Mouse (Mus musculus) left cerebral cortex, adult 18-20 months (tissue): ENCODE measurements at regions not wholly inside any gene's neighbourhood (a gene's known extent, or its start where the extent isn't known, plus 50 kb on each side); places are given as distances from the start of the nearest gene placed in this dataset.

Experiments used
- DNase-seq, 2 experiments: peaks; one replicate each; pipeline ENCODE4 v3.0.0; 2021 to 2022; ENCODE audit warnings: low spot score in 2 of 2, mixed read lengths in 1 of 2

DNA sequence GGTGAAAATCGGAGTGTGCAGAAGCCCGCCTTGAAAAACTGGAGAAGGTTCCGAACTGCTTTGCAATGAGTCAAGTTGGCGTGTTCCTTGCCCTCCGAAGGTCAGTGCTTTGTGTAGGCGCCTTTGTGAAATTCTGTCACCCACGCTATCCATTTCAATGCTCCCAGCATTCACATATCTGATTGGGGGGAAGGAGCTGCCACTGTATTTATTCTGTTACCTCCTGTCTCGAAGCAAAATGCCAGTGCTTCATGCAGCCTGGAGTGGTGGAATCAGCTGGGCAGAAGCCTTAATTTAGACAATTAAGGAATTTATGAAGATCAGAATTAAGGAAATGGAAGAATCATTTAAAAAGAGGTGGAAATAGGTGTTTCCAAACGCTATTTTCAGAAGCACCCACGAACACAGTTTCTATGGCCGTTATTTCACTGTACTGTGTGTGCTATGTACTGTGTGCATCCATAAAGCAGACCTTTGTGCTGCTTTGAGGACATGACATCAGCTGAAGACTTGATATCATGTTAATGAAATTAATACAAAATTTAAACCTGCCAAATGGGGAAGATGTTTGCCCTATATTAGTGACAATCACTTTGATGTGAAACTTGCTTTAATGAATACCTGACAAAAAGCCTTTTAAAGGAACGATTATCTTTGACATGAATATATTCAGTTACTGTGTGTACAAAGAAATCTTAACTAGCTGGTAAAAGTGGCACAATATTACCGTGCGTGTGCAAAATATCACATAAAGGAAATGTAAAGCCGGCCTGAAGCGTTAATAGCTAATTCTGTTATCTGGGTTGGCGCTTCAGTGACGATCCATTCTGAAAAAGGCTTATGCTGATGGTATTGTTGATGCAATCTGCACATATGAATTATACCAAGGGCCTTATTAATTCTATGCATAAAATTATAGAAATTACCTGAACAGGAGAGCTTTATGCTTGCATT lies 72.9 kb upstream of the Gls start:
- DNase-seq = no peak

DNA sequence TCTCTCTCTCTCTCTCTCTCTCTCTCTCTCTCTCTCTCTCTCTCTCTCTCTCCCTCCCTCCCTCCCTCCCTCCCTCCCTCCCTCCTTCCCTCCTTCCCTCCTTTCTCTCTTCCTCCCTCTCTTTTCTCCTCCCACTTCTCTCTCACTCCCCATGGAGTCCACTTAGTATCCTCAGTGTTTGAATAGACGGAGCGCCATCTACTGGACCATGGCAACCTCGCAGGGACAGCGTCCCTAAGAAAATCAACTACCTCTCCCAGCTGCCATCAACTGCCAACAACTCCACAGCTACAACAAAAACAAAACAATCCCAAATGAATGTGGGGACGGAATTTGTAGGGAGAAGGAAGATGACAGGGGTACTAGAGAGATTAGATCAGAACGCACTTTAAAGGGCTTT lies 69.5 kb upstream of the Gls start:
- peak; percentile 77 to 78 for DNase-seq

DNA sequence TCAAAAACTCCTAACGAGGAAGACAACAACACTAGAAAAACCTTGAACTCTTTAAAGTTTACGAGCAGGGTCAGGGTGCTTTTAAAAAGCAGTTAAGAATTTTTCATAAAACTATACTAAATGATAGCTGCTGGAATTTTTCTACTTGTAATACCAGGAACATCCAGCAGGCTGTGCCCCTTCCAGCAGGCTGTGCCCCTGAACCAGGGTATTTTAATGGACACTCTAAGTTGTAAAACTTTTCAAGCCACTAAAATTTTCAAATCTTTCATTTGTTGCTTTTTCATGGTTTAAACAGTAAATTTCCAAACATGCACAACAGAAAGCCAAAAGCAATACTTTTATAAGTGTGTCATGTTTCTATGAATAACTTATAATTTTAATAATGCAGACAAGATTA lies 68.2 kb upstream of the Gls start:
- DNase-seq = peak in 1 of 2 experiments; percentile 37

DNA sequence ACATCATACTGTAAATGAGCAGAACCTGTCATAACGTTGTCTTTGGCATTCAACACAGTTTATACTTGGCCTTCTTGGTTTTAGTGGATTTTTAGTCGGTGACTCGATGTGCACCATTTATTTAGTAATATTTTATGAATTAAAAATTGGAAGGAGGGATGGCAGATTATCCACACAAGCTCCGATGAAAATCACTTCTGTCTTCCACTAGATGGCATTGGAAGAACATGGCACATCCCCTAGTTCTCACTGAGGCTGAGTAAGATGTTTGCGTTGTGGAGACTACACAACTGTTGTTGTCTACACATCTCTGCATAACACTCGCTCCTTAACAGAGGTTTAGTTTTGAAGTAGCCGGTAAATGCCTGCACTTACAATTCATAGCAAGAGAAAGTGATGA lies 66.5 kb upstream of the Gls start:
- no peak for DNase-seq

DNA sequence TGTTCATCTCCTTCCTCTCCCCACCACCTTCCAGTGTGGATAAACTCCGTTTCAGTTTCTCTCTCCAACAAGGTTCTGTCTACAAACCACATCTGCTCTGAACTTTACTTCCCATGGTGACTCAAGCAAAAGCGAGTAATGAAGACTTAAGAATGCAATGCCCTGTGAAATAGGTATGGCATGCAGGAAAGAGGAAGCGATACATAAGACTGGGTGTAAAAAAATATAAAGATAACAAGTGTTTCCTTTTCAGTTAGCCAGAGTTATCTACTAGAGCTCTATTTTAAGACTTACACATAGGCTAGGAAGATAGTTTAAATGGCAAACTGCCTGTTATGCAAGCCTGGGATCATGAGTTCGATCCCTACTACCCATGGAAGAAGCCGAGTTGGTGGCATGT lies 65.3 kb upstream of the Gls start:
- DNase-seq = no peak

DNA sequence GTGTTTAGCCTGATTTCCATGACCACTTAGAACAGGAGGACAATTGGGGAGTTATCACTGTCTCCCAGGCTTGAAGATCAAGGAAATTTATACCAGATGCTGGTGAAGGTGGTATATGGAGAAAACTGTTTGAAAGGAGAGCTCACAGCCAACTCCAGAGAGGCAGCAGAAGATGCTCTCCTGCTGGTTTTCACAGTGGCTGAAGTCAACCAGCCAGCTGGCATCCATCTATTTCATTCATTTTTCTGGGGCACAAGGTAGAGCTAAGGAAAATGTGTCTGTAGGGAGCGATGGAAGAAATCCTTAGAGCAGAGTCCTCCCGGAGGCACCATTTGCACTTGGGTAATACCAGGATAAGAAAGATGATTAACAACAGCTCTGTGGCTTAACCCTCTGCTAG lies 63.1 kb upstream of the Gls start:
- no peak for DNase-seq

DNA sequence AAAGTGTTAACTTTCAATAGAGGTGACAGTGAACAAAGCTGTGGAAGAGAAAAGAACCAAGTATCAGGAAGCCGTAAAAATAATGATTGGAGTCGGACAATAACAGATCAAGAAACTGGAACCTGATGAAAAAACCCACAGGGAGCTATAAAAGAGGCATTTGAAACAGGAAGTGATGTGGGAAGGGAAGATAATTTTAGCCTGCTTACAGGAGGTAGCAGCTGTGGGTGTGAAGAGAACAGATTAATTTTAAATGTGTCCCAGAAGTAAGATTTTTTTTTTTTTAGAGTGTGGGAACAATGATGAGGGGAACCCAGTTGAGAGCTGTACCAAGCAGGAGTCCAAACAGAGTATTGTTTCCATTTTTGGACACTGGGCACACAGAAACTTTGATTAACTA lies 61.5 kb upstream of the Gls start:
- no peak for DNase-seq

DNA sequence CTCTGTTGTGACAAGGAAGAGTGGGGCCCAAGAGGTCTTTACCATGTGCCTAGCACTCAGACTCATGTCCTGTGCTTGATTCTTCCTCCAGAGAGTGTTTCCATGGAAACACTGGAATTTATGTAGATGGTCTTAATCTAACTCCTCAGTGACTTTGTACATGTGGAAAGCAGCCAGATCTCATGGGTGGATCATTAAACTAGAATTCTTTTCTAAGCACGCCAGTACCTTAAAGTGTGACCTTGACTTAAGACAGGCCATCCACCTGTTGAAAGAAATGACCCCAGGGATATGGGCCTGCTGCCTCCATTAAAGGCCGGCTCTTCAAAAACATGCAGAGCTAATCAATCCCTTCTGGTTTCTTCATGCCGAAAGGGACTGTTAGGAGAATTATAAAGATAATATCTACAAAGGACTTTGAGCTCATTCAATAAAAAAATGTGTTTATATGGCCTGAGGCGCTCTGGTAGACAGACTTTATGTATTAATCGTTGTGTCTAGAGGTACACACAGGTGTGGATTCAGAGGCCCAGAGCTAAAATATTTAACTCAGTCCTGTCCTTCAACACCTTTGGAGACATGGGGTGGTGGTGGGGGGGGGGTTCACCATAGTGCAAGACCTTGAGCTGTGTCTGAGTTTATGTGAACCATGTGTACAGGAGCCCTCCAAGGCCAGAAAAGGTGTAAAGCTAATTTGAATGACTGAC lies 60.5 kb upstream of the Gls start:
- DNase-seq = no peak
